Mouse (Mus musculus): ENCODE results near the gene Odf3l1. TPM values are rescaled to one million over a fixed set of nuclear protein-coding genes. Genes with fewer than 3 reads are reported as not detected.
A peak's percentile ranks its signal among the peaks of the same experiment; 100 is the strongest.
"Not testable (repeated sequence)": the region's sequence is repeated elsewhere in the genome, so short reads cannot be mapped to it uniquely, and the experiment has no call there.

The Odf3l1 gene
- polyA plus RNA-seq (2016; fragmentation: Nextera tagmentation; extraction: Ambion mirVana) = 0.35 TPM in 1 of 2 replicates, not detected in the other

DNA sequence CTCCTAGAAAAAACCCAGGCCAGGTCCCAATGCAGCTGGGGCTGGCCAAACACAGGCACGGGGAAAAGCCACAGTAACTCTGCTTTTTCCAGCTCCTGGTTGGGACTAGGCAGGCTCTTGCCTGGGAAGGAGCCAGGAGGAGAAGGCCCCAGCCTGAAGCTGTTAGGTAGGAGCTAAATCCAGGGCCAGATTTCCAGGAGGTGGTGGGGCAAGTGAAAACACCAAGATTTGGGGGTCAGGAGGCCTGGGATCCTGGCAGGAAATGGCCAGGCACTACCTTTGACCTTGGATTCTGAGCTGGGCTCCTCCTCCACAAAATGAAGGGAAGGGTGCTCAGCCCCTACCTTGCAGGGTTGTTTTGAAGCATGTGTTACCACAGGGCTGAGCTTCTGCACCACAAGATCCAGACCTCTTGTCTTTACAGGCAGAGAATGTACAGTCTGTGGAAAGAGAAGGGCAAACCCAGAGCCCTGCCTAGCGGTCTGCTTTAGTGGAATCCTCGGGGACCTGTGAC is at the start of gene Odf3l1:
Gene Odf3l1, minus strand, starts transcription at position 464 of the 514 bp plus-strand sequence.
- H3K4me1 ChIP-seq = peaks cover 70% of the 10 kb centered on the region
- peaks cover 35% of the 10 kb centered on the region for H3K27me3 ChIP-seq (ENCODE audit: low read depth, poor library complexity, severe bottlenecking)
- WGBS = 10% methylated on average over 3 of the region's 3 CpGs
- no peaks in the 10 kb centered on the region for H3K36me3 ChIP-seq
- peak; percentile 44 for DNase-seq (ENCODE audit: low spot score)
- H3K4me3 ChIP-seq = peak within 1 kb of the TSS; percentile 52
- peak within 1 kb of the TSS; percentile 77 for H3K27ac ChIP-seq
- no peaks in the 10 kb centered on the region for H3K9me3 ChIP-seq (replicated peaks)

DNA sequence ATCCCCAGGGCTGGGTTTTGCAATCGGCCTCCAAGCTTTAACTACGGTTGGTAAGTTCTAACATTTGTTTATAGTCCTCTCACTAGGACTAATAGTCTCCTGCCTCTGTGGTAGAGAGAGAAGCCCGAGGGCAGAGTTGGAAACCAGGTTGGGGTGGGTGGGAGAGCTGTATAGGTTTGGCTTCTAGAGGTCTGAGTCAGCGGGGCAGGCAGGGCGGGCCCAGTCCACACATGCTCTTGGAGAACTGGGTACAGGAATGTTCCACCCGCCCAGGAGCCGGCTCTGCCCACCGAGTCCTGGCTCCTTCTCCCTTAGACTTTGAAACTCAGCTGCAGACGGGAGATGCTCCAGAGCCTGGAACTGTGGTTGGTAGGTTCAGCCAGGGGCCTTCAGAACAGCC is 49.5 kb upstream of the Odf3l1 start:
- H3K27me3 ChIP-seq (ENCODE audit: low read depth, poor library complexity, severe bottlenecking) = no peaks in the 10 kb centered on the region
- no peaks in the 10 kb centered on the region for H3K9me3 ChIP-seq (replicated peaks)
- 0 out of 2 replicates have a peak, but pooled peaks cover 4% of the 10 kb centered on the region for H3K4me1 ChIP-seq
- no peak for DNase-seq (ENCODE audit: low spot score)
- H3K36me3 ChIP-seq = peaks cover 51% of the 10 kb centered on the region
- H3K27ac ChIP-seq = no peak overlapping the region
- H3K4me3 ChIP-seq = no peak overlapping the region
- WGBS = 88% methylated on average over 9 of the region's 9 CpGs

DNA sequence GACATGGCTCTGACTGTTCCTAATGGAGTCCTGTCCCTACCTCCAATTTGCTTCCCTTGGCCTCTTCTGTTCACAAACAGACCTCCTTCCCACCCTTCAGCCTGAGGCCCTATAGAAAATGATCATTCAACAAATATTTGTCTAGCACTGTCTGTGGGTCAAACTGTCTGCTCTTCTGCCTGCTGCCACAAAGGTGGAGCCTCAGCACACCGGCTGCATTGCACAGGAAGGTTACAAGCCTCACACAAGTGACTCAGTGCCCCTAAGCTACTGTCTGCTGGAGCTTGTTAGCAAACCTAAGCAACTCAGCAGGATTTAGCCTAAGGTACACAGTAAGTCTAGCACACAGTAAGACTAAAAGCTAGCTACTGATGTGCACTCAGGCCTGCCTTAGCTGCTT is 46.5 kb upstream of the Odf3l1 start:
- 0 out of 2 replicates have a peak, but pooled peaks cover 7% of the 10 kb centered on the region for H3K4me1 ChIP-seq

DNA sequence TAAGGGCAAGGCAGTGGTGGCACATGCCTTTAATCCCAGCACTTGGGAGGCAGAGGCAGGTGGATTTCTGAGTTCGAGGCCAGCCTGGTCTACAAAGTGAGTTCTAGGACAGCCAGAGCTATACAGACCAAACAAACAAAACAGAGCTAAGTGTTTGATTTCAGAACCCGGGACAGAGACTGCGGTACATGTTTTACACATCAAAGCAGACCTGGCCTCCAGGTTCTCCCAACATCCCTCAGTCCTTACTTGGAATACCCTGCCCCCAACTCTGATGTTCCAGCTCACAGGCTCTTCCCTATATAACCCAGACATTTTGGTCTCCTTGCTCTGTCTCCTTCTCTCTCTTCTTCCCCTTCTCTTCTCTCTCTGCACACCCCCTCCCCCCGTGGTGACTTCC is 45.5 kb upstream of the Odf3l1 start:
- H3K27me3 ChIP-seq (ENCODE audit: low read depth, poor library complexity, severe bottlenecking); H3K27ac ChIP-seq; H3K4me1 ChIP-seq; DNase-seq (ENCODE audit: low spot score); H3K9me3 ChIP-seq (replicated peaks); H3K4me3 ChIP-seq: not testable (repeated sequence)
- peaks cover 11% of the 10 kb centered on the region for H3K36me3 ChIP-seq
- WGBS = 39% methylated on average over 4 of the region's 4 CpGs

More for the DNA sequence above, 46.5 kb upstream of the Odf3l1 start:
- no peak overlapping the region for H3K27ac ChIP-seq
- H3K9me3 ChIP-seq (replicated peaks) = no peaks in the 10 kb centered on the region
- DNase-seq (ENCODE audit: low spot score) = no peak
- H3K27me3 ChIP-seq (ENCODE audit: low read depth, poor library complexity, severe bottlenecking) = no peaks in the 10 kb centered on the region
- WGBS = 67% methylated on average over 1 of the region's 1 CpGs
- peaks cover 21% of the 10 kb centered on the region for H3K36me3 ChIP-seq
- no peak overlapping the region for H3K4me3 ChIP-seq

DNA sequence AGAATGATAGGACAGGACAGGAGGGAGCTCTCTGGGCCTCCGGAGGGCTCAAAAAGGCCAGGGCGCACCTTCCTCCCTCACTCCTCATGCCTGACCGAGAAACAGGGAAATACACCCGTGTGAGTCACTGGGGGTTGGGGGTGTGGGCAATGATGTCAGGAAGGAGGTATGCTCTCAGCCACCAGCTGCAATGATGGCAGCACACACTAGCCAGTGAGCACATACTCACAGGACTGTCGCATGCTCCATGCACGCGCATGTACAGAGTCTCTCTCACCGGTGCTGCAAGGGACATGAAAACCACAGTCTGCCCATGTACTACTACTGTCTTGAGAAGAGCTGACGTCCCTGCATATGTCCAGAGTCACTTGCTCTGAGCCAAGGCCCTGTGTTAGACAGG is 43.1 kb upstream of the Odf3l1 start:
- no peak for DNase-seq (ENCODE audit: low spot score)
- WGBS = 92% methylated on average over 9 of the region's 9 CpGs
- H3K4me3 ChIP-seq = no peak overlapping the region

DNA sequence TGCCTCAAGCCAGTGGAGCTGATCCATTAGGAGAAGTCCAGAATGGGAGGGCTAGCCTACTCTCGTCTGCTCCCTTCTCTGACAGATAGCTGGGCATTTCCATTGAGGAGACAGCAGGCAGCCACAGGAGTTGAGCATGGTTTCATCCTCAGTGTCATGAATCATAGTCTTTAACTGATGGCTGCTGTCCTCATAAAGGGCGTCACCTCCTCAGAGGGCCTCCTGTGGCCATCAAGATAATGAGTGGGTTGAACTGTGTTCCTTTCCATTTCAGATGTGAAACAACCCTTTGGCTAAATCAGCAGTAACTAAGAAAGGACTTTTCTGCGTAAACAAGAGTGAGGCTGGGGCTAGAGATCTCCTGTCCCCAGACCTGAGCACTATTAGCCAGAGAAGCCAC is 39.2 kb upstream of the Odf3l1 start:
- no peak overlapping the region for H3K4me3 ChIP-seq
- H3K9me3 ChIP-seq (replicated peaks) = no peaks in the 10 kb centered on the region
- no peak overlapping the region for H3K27ac ChIP-seq
- no peaks in the 10 kb centered on the region for H3K36me3 ChIP-seq
- no peak for DNase-seq (ENCODE audit: low spot score)
- 76% methylated on average over 3 of the region's 3 CpGs for WGBS
- H3K4me1 ChIP-seq = peaks cover 18% of the 10 kb centered on the region; the same call in 1 of the 2 replicates
- no peaks in the 10 kb centered on the region for H3K27me3 ChIP-seq (ENCODE audit: low read depth, poor library complexity, severe bottlenecking)

More for the DNA sequence above, 43.1 kb upstream of the Odf3l1 start:
- Histone ChIP-seq H3K27me3 (ENCODE audit: low read depth, poor library complexity, severe bottlenecking) (no peaks in the 10 kb centered on the region), H3K9me3 (replicated peaks) (no peaks in the 10 kb centered on the region), H3K4me1 (0 out of 2 replicates have a peak, but pooled peaks cover 7% of the 10 kb centered on the region), H3K36me3 (no peaks in the 10 kb centered on the region), H3K27ac (no peak overlapping the region)

DNA sequence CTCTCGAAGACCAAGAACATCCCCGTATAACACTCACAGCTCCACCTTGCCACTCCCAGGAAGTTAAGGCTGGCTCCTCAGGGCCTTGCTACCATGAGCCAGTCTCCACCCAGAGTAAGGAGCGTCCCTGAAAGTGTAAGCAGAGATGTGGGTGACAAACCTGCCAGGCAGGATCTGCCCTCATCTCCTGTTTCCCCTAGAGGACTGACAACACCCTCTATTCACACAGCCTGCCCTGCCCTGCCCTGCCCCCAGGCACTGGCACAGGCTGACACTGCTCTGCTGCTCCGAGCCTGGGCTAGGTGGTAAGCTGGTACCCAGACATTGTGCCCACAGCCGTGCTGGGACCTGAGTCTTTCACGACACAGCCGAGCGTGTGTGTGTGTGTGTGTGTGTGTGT is 36.7 kb upstream of the Odf3l1 start:
- no peaks in the 10 kb centered on the region for H3K27me3 ChIP-seq (ENCODE audit: low read depth, poor library complexity, severe bottlenecking)
- no peak overlapping the region for H3K4me3 ChIP-seq
- peaks cover 32% of the 10 kb centered on the region; the same call in 1 of the 2 replicates for H3K4me1 ChIP-seq
- no peaks in the 10 kb centered on the region for H3K36me3 ChIP-seq
- H3K27ac ChIP-seq = no peak overlapping the region
- 65% methylated on average over 8 of the region's 8 CpGs for WGBS
- peak; percentile 31 for DNase-seq (ENCODE audit: low spot score)
- no peaks in the 10 kb centered on the region for H3K9me3 ChIP-seq (replicated peaks)

DNA sequence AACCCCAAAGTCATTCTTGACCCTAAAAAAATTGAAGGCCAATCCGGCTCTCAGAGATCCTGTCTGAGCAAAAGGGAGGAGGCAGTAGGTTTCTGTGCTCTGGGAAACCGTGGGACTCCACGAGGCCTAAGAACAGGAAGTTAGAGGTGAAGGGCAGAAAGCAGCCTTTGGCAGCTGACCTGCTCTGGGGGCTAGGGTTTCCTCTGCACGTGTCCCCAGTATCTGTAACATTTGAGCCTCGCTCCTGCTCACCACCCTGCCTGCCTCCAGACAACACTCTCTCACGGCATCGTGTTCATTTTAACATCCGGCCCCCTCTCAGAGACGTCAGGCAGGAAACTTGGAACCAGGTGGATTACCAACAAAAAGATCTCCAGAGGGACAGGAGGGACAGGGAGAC is 36.1 kb upstream of the Odf3l1 start:
- H3K4me1 ChIP-seq = peaks cover 32% of the 10 kb centered on the region; the same call in 1 of the 2 replicates
- H3K27ac ChIP-seq = no peak overlapping the region
- 54% methylated on average over 9 of the region's 9 CpGs for WGBS
- H3K4me3 ChIP-seq = no peak overlapping the region
- no peaks in the 10 kb centered on the region for H3K9me3 ChIP-seq (replicated peaks)
- no peak for DNase-seq (ENCODE audit: low spot score)
- no peaks in the 10 kb centered on the region for H3K27me3 ChIP-seq (ENCODE audit: low read depth, poor library complexity, severe bottlenecking)
- no peaks in the 10 kb centered on the region for H3K36me3 ChIP-seq

DNA sequence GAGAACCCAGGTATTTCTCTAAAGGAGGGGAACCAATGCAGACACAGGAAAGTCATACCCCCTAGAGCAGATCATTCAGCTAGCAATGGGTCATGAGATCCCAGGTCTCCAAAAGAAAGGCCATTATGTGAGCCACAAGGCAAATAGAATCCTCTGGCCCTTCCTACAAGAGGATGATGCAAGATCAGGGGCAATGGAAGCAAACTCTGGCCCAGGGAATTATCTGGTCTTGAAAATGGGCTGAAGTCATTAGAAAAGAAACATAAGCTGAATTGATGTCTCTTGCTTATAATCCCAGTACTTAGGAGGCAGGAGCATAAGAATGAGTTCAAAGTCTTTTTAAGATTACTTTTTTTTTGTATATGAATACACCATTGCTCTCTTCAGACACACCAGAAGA is 35.6 kb upstream of the Odf3l1 start:
- H3K27me3 ChIP-seq (ENCODE audit: low read depth, poor library complexity, severe bottlenecking) = no peaks in the 10 kb centered on the region
- H3K9me3 ChIP-seq (replicated peaks) = no peaks in the 10 kb centered on the region
- peaks cover 32% of the 10 kb centered on the region; the same call in 1 of the 2 replicates for H3K4me1 ChIP-seq
- no peak for DNase-seq (ENCODE audit: low spot score)
- no peak overlapping the region for H3K27ac ChIP-seq
- no peak overlapping the region for H3K4me3 ChIP-seq
- no peaks in the 10 kb centered on the region for H3K36me3 ChIP-seq

DNA sequence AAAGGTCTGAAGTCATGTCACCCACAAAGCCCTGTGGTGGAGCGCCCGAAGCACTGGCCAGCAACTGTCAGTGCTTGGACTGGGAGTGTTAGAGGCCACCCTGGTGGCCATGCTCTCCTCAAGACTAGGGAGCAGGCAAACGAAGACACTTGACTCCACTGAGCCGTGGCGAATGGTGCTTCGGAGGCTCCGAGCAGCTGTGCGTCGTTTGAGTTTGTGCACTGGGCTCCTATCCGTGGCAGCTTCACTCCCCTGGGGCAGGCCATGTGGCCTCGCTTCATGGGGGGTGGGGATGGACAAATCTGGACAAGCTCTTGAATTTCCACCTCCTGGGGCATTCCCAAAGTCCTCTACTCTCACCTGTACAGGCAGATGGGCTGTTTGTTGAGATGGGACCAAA is 34.9 kb upstream of the Odf3l1 start:
- Histone ChIP-seq H3K36me3 (no peaks in the 10 kb centered on the region), H3K4me1 (peaks cover 33% of the 10 kb centered on the region), H3K4me3 (no peak overlapping the region), H3K27ac (no peak overlapping the region), H3K9me3 (replicated peaks) (no peaks in the 10 kb centered on the region), H3K27me3 (ENCODE audit: low read depth, poor library complexity, severe bottlenecking) (no peaks in the 10 kb centered on the region)
- DNase-seq (ENCODE audit: low spot score) = no peak
- 78% methylated on average over 11 of the region's 11 CpGs for WGBS

DNA sequence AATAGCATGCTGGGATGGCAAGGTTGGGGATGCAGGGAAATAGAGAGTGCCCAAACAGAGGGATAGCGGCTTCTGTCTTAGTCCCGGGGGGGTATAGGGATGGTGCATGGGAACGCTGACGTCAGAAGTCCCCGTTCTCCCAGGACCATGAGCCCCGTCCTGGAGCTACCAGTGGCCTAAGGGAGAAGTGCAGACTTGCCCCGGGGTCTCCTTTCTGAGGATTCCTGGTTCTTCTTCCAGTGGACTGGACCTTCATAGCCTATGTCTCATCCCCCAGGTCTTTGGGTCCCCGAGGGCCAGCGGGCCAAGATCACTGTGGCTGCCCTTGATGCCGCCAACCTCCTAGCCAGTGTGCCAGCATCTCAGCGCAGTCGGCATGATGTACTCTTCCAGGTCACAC is 32.3 kb upstream of the Odf3l1 start:
- WGBS = 92% methylated on average over 12 of the region's 12 CpGs
- Histone ChIP-seq H3K4me1 (peaks cover 47% of the 10 kb centered on the region), H3K9me3 (replicated peaks) (no peaks in the 10 kb centered on the region), H3K27ac (peak overlapping the region; percentile 43; the same call in 1 of the 2 replicates), H3K36me3 (no peaks in the 10 kb centered on the region), H3K4me3 (no peak overlapping the region), H3K27me3 (ENCODE audit: low read depth, poor library complexity, severe bottlenecking) (peaks cover 13% of the 10 kb centered on the region)
- no peak for DNase-seq (ENCODE audit: low spot score)

DNA sequence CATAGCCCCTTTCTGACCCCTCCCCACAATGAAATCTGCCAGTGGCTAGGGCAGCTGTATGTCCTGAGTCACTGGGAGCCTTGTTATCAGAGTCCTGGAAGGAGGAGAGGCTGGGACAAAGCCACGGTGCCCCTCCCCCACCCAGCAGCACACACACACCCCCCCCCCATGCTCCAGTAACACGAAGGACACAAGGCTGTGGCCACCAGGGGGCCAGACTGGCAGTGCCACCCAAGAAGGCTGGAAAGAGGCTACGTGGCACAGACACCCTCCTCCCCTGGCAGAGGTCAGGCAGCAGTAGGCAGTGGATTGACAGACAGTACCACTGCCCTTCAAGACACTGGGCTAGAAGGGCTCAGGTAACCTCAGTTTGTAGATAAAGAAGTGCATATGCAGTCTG is 29.5 kb upstream of the Odf3l1 start:
- H3K36me3 ChIP-seq = no peaks in the 10 kb centered on the region
- peaks cover 43% of the 10 kb centered on the region for H3K4me1 ChIP-seq
- whole genome bisulfite sequencing = 28% methylated on average over 3 of the region's 3 CpGs
- peaks cover 25% of the 10 kb centered on the region for H3K27me3 ChIP-seq (ENCODE audit: low read depth, poor library complexity, severe bottlenecking)
- peak overlapping the region; percentile 19 for H3K27ac ChIP-seq
- H3K4me3 ChIP-seq = no peak overlapping the region
- no peak for DNase-seq (ENCODE audit: low spot score)
- no peaks in the 10 kb centered on the region for H3K9me3 ChIP-seq (replicated peaks)

DNA sequence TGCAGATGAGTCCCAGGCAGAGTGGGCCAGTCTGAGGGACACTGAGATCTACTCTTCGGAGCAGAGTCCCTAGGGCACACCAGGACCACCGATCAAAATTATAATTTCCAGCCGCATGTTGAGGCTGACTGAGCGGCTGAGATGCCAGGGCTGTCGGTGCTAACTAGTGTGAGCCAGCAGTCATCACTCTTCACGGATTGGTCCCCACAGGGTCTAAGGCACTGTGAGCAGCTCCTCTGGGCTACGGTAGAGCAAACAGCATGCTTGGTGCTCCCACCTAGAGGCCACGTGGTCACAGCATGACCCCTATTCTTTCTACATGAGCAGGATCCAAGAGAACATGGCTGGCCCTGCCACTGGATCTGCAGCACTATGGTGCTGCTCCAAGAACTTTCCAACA is 28.8 kb upstream of the Odf3l1 start:
- H3K27ac ChIP-seq = peak overlapping the region; percentile 21
- 78% methylated on average over 8 of the region's 8 CpGs for WGBS
- peaks cover 3% of the 10 kb centered on the region; the same call in 1 of the 2 replicates for H3K36me3 ChIP-seq
- peaks cover 25% of the 10 kb centered on the region for H3K27me3 ChIP-seq (ENCODE audit: low read depth, poor library complexity, severe bottlenecking)
- H3K4me1 ChIP-seq = peaks cover 39% of the 10 kb centered on the region
- no peak for DNase-seq (ENCODE audit: low spot score)
- H3K9me3 ChIP-seq (replicated peaks) = no peaks in the 10 kb centered on the region
- H3K4me3 ChIP-seq = no peak overlapping the region

DNA sequence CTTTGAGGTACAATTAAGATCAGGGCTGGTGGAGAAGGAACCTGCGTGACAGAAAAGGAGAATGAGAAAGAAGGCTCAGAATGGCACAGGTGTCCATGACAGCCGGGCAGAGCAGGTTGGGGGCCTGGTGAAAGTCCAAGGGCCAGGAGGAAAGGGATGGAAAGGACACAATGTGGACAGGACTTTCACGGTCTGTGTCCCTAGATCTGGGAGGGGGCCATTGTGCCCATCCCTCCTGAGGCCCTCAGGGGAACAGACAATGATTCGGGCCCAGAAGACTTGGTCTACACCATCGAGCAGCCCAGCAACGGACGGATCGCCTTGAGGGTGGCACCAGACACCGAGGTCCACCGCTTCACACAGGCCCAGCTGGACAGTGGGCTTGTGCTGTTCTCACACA is 27.6 kb upstream of the Odf3l1 start:
- H3K36me3 ChIP-seq = peaks cover 15% of the 10 kb centered on the region; the same call in 1 of the 2 replicates
- H3K27me3 ChIP-seq (ENCODE audit: low read depth, poor library complexity, severe bottlenecking) = peaks cover 25% of the 10 kb centered on the region
- no peak overlapping the region for H3K4me3 ChIP-seq
- no peak for DNase-seq (ENCODE audit: low spot score)
- H3K9me3 ChIP-seq (replicated peaks) = no peaks in the 10 kb centered on the region
- H3K27ac ChIP-seq = no peak overlapping the region
- 86% methylated on average over 10 of the region's 10 CpGs for WGBS
- H3K4me1 ChIP-seq = peaks cover 28% of the 10 kb centered on the region
